Comparison of ENCODE assay signal across 11 mouse cellular contexts in the genomic region with DNA sequence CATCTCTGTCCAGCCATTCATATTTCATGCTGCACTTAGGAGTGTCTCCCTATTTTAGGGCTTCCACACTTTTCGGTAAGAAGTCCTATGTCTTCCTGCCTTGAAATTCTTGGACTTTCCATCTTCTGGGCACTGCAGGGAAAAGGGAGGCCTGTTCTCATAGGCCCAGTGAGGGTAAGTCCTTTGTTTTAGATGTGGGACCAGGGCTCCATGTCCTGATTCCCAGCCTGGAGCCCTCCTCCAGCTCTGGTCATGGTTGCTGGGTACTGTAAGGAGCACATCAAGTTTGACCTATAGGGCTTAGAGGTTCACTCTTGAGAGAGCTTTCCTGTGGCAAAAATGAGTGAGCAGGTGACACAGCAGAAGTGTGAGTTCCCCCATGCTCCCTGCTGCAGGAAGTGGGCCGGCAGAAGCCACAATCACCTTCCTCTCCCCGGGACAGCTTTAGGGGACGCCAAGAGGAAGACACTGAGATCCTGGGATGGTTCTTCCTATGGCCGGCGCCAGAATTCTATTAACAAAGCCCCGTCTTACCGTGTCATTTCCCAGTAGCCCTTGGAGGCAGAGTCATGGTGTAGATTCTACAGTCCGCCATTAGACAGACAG. TPM values are rescaled to one million over a fixed set of nuclear protein-coding genes. Genes with fewer than 3 reads are reported as not detected.
DNase-seq lines count a peak whose midpoint lies in the region; ATAC-seq and TF ChIP-seq lines count a peak whose summit lies in the region.
"Had no signal": no experiment of that assay in that cellular context is flagged by ENCODE, and none has a peak within 500 bp of the region (broad histone marks: within the 10 kb centered on the region; RNA-seq: fewer than 3 reads in every experiment).

No protein-coding gene starts in this region.

- H3K36me3 ChIP-seq in lung, postnatal 0 days (ENCODE audit: insufficient read depth, low read length) = no peaks in the 10 kb centered on the region
- H3K36me3 ChIP-seq: forebrain, embryonic 10.5 days; limb, embryonic 13.5 days had no signal

- 82% methylated on average over 9 of the region's 9 CpGs for WGBS in cerebellum, adult 2 months
- WGBS in lung, postnatal 0 days = 68% methylated on average over 9 of the region's 9 CpGs

- H3K9me3 ChIP-seq in lung, postnatal 0 days (ENCODE audit: low read length) = no peaks in the 10 kb centered on the region
- H3K9me3 ChIP-seq: forebrain, embryonic 10.5 days; limb, embryonic 13.5 days had no signal

- peak overlapping the region; percentile 3; the same call in 1 of the 2 replicates for H3K27ac ChIP-seq in cerebellum, adult 2 months (ENCODE audit: insufficient read depth, low read length)
- H3K27ac ChIP-seq in lung, postnatal 0 days (ENCODE audit: low read length) = peak overlapping the region; percentile 79; the same call in 1 of the 2 replicates
- H3K27ac ChIP-seq: hindbrain, postnatal 0 days; limb, embryonic 13.5 days had no signal

- H3K4me1 ChIP-seq in cerebellum, adult 2 months (ENCODE audit: control insufficient read depth, insufficient read depth, low read length) = peaks cover 37% of the 10 kb centered on the region
- peaks cover 5% of the 10 kb centered on the region; the same call in 1 of the 2 replicates for H3K4me1 ChIP-seq in lung, postnatal 0 days (ENCODE audit: insufficient read depth, low read depth, low read length)

- no peak for TF ChIP-seq POLR2A in cerebellum, adult 2 months (IDR thresholded peaks at IDR 0.05; ENCODE audit: borderline replicate concordance, insufficient read depth, low read length)

- no peak for TF ChIP-seq CTCF in cerebellum, adult 2 months (IDR thresholded peaks at IDR 0.05; ENCODE audit: borderline replicate concordance, insufficient read depth, low read depth, low read length)
- no peak for TF ChIP-seq CTCF in lung, postnatal 0 days (IDR thresholded peaks at IDR 0.05)

- no peak for DNase-seq in cerebellum, adult 2 months
- DNase-seq in cerebellum, adult 11-12 months = no peak
- no peak for DNase-seq in lung, postnatal 0 days (ENCODE audit: low spot score)
- no peak for DNase-seq in lung, postnatal 25 days (ENCODE audit: low spot score)
- DNase-seq in thymus, postnatal 0 days (ENCODE audit: low spot score) = peak; percentile 52
- no peak for DNase-seq in gastrocnemius, adult 18-20 months (ENCODE audit: low spot score)
- DNase-seq in kidney, postnatal 25 days = no peak

- no peaks in the 10 kb centered on the region for H3K27me3 ChIP-seq in cerebellum, adult 2 months (ENCODE audit: control insufficient read depth, insufficient read depth, low read length)
- H3K27me3 ChIP-seq in lung, postnatal 0 days (replicated peaks; ENCODE audit: insufficient read depth, low read length) = no peaks in the 10 kb centered on the region
- H3K27me3 ChIP-seq: limb, embryonic 13.5 days had no signal

- H3K9ac ChIP-seq in lung, postnatal 0 days (replicated peaks; ENCODE audit: low read depth) = no peak overlapping the region
- H3K9ac ChIP-seq: limb, embryonic 13.5 days had no signal

- peak; percentile 41; the same call in 1 of the 2 replicates for TF ChIP-seq EP300 in lung, postnatal 0 days (IDR thresholded peaks at IDR 0.05)

- ATAC-seq in lung, postnatal 0 days = no peak
- ATAC-seq in inflammation-experienced regulatory T-cells, adult 6 months = peak; percentile 36
- ATAC-seq: hindbrain, postnatal 0 days had no signal

- no peak overlapping the region for H3K4me2 ChIP-seq in lung, postnatal 0 days (replicated peaks; ENCODE audit: low read depth, low read length)
- H3K4me2 ChIP-seq: limb, embryonic 13.5 days had no signal

- no peak overlapping the region for H3K4me3 ChIP-seq in cerebellum, adult 2 months (replicated peaks; ENCODE audit: insufficient read depth, low read depth, low read length)
- no peak overlapping the region for H3K4me3 ChIP-seq in lung, postnatal 0 days (ENCODE audit: low read depth, low read length)
- H3K4me3 ChIP-seq: forebrain, embryonic 10.5 days; limb, embryonic 13.5 days had no signal

RNA-seq across cellular contexts. Expression of a gene that starts 28.4 kb away (rescaled TPM):
- 177 and 189 TPM in 2 replicates for polyA plus RNA-seq in cerebellum, adult 2 months (2012; rRNA removed)
- 6.2 and 8.4 TPM in 2 replicates for polyA plus RNA-seq in lung, postnatal 0 days (2015; fragmentation: Nextera tagmentation; extraction: Ambion mirVana)
- 1 to 10 TPM in 1 of 3 experiments, not detected in 2; 1.8 TPM for polyA plus RNA-seq in inflammation-experienced regulatory T-cells, adult 6 months (2017; shearing (Covaris generic))
- 3.4 and 4.0 TPM in 2 replicates for polyA plus RNA-seq in thymus, postnatal 0 days (2015; fragmentation: Nextera tagmentation; extraction: Ambion mirVana)
- total RNA-seq in gastrocnemius, adult 18-20 months (2021) = 10 to 100 TPM; 10.6 to 13.0 TPM

RNA-seq across cellular contexts. Expression of a gene that starts 37.9 kb away (rescaled TPM):
- polyA plus RNA-seq in cerebellum, adult 2 months (2012; rRNA removed) = 3.6 and 3.7 TPM in 2 replicates
- polyA plus RNA-seq in lung, postnatal 0 days (2015; fragmentation: Nextera tagmentation; extraction: Ambion mirVana) = 1.2 and 1.3 TPM in 2 replicates
- under 1 TPM in 1 of 3 experiments, not detected in 2; 0.12 TPM for polyA plus RNA-seq in inflammation-experienced regulatory T-cells, adult 6 months (2017; shearing (Covaris generic))
- 2.2 and 2.7 TPM in 2 replicates for polyA plus RNA-seq in thymus, postnatal 0 days (2015; fragmentation: Nextera tagmentation; extraction: Ambion mirVana)
- total RNA-seq in gastrocnemius, adult 18-20 months (2021) = under 1 TPM; 0.24 to 0.34 TPM
- polyA plus RNA-seq: forebrain, embryonic 10.5 days had no signal

RNA-seq across cellular contexts. Expression of a gene that starts 57.5 kb away (rescaled TPM):
- 133 and 140 TPM in 2 replicates for polyA plus RNA-seq in cerebellum, adult 2 months (2012; rRNA removed)
- polyA plus RNA-seq in lung, postnatal 0 days (2015; fragmentation: Nextera tagmentation; extraction: Ambion mirVana) = 120 and 121 TPM in 2 replicates
- 100 to 1,000 TPM; 113 to 167 (median 131) TPM for polyA plus RNA-seq in inflammation-experienced regulatory T-cells, adult 6 months (2017; shearing (Covaris generic))
- polyA plus RNA-seq in thymus, postnatal 0 days (2015; fragmentation: Nextera tagmentation; extraction: Ambion mirVana) = 125 and 133 TPM in 2 replicates
- 10 to 100 TPM; 87.4 to 95.1 TPM for total RNA-seq in gastrocnemius, adult 18-20 months (2021)

Comparison
In these comparisons a context has a peak if more than half of its experiments do, and no peak if none do; other contexts are left out.
1. RNA of a gene that starts 28.4 kb away (polyA plus RNA-seq): 177 to 189 TPM in cerebellum, adult 2 months; 6.2 to 8.4 TPM in lung, postnatal 0 days, 3.4 to 4.0 TPM in thymus, postnatal 0 days and 1.8 TPM in inflammation-experienced regulatory T-cells, adult 6 months; every median in the first group is over 10 times any median in the second.